Mouse (Mus musculus) c-Kit-positive CD71-negative TER-119-negative erythroid progenitor cells, embryonic 14.5 days (primary cell): ENCODE measurements around the gene Plcz1.

Experiments
- DNase-seq: peaks from one replicate; pipeline ENCODE4 v3.0.0-alpha.2; 2013; ENCODE audit warnings: low read depth

Plcz1 gene

GRCm38 (mm10) chr6:139947106-139947879 is 94.0 kb downstream of the Plcz1 start:
- DNase-seq, result no peak
